Mouse (Mus musculus) MEL (cell line): ENCODE measurements around the gene Tbc1d10c. TPM values are rescaled to one million over a fixed set of nuclear protein-coding genes. Genes with fewer than 3 reads are reported as not detected.

Experiments used
- DNase-seq: peaks from one replicate; pipeline ENCODE4 v3.0.0; 2011; ENCODE audit warnings: low read depth, low spot score
- H3K27ac ChIP-seq: 2 replicates; pipeline ENCODE4 v1.5.1; 2012; ENCODE audit warnings: low read depth, mild to moderate bottlenecking, control low read depth, low read length, moderate library complexity; ENCODE audit not compliant: control insufficient read depth
- H3K27me3 ChIP-seq, 2 experiments: fragments of 150-350 bp in 1 of 2; sonication (generic) in 1 of 2; 2 replicates each; pipeline ENCODE4 v1.6.1; 2012; ENCODE audit warnings: low read length in 2 of 2, mild to moderate bottlenecking in 2 of 2, improper control_type of control experiment in 1 of 2, moderate library complexity in 1 of 2; ENCODE audit not compliant: insufficient read depth in 2 of 2, control insufficient read depth in 1 of 2
- H3K36me3 ChIP-seq, 2 experiments: 2 replicates each; pipeline ENCODE4 v1.6.1; 2012 to 2014; ENCODE audit warnings: low read length in 2 of 2, improper control_type of control experiment in 1 of 2, inconsistent platforms in 1 of 2, mild to moderate bottlenecking in 1 of 2; ENCODE audit not compliant: insufficient read depth in 2 of 2, control insufficient read depth in 1 of 2
- H3K4me1 ChIP-seq, 2 experiments: fragments of 150-350 bp in 1 of 2; sonication (generic) in 1 of 2; 2 replicates each; pipeline ENCODE4 v1.6.1; 2012; ENCODE audit warnings: low read length in 2 of 2, improper control_type of control experiment in 1 of 2, mild to moderate bottlenecking in 1 of 2; ENCODE audit not compliant: insufficient read depth in 2 of 2, control insufficient read depth in 1 of 2
- H3K4me3 ChIP-seq, 2 experiments: fragments of 150-350 bp in 1 of 2; sonication (generic) in 1 of 2; 2 replicates each; pipeline ENCODE4 v1.5.1; 2012; ENCODE audit warnings: low read depth in 2 of 2, low read length in 2 of 2, mild to moderate bottlenecking in 2 of 2, moderate library complexity in 2 of 2, control low read depth in 1 of 2, improper control_type of control experiment in 1 of 2; ENCODE audit not compliant: control insufficient read depth in 1 of 2, insufficient read depth in 1 of 2
- H3K79me2 ChIP-seq: 2 replicates; pipeline ENCODE4 v1.6.1; 2012; ENCODE audit warnings: mild to moderate bottlenecking, low read length, moderate library complexity; ENCODE audit not compliant: control insufficient read depth, poor library complexity, insufficient read depth
- H3K9ac ChIP-seq: 2 replicates; pipeline ENCODE4 v1.6.1; 2012; ENCODE audit warnings: low read depth, mild to moderate bottlenecking, control low read depth, low read length, moderate library complexity; ENCODE audit not compliant: control insufficient read depth, poor library complexity, severe bottlenecking
- H3K9me3 ChIP-seq: fragments of 150-350 bp; sonication (generic); replicated peaks from 2 replicates; pipeline ENCODE4 v1.6.1; 2012; ENCODE audit warnings: mild to moderate bottlenecking, low read length, improper control_type of control experiment, moderate library complexity; ENCODE audit not compliant: insufficient read depth
- BHLHE40 ChIP-seq: IDR thresholded peaks from 2 replicates; pipeline ENCODE4 v1.6.1; 2012; ENCODE audit warnings: low read depth, mild to moderate bottlenecking, inconsistent platforms, low read length, improper control_type of control experiment, borderline replicate concordance
- CHD1 ChIP-seq: IDR thresholded peaks from 2 replicates; pipeline ENCODE4 v1.6.1; 2012; ENCODE audit warnings: low read depth, mild to moderate bottlenecking, inconsistent platforms, low read length, improper control_type of control experiment
- CTCF ChIP-seq, 3 experiments: IDR thresholded peaks in 2 of 3; conservative IDR thresholded peaks in 1 of 3; 2 replicates each; pipeline ENCODE4 v1.5.1; 2011 to 2012; ENCODE audit warnings: low read length in 3 of 3, low read depth in 2 of 3, mild to moderate bottlenecking in 2 of 3, improper control_type of control experiment in 1 of 3, inconsistent platforms in 1 of 3, mixed read lengths in 1 of 3, moderate library complexity in 1 of 3; ENCODE audit not compliant: control insufficient read depth in 1 of 3, insufficient read depth in 1 of 3, poor library complexity in 1 of 3, severe bottlenecking in 1 of 3
- ELF1 ChIP-seq: IDR thresholded peaks from 2 replicates; pipeline ENCODE4 v1.6.1; 2014; ENCODE audit warnings: low read depth, mild to moderate bottlenecking, inconsistent platforms, low read length, improper control_type of control experiment, moderate library complexity
- ETS1 ChIP-seq: IDR thresholded peaks from 2 replicates; pipeline ENCODE4 v1.6.1; 2012; ENCODE audit warnings: low read depth, mild to moderate bottlenecking, inconsistent platforms, low read length, improper control_type of control experiment, moderate library complexity
- GABPA ChIP-seq: IDR thresholded peaks from 2 replicates; pipeline ENCODE4 v1.6.1; 2012; ENCODE audit warnings: low read depth, mild to moderate bottlenecking, inconsistent platforms, low read length, improper control_type of control experiment, moderate library complexity
- MAFK ChIP-seq: IDR thresholded peaks from 2 replicates; pipeline ENCODE4 v1.6.1; 2011; ENCODE audit warnings: low read depth, mild to moderate bottlenecking, low read length, improper control_type of control experiment, borderline replicate concordance
- MAZ ChIP-seq: IDR thresholded peaks from 2 replicates; pipeline ENCODE4 v1.6.1; 2012; ENCODE audit warnings: low read depth, mild to moderate bottlenecking, inconsistent platforms, low read length, improper control_type of control experiment
- MYC ChIP-seq: IDR thresholded peaks from 2 replicates; pipeline ENCODE4 v1.6.1; 2011; ENCODE audit warnings: low read depth, mild to moderate bottlenecking, low read length, improper control_type of control experiment, moderate library complexity
- NELFE ChIP-seq: IDR thresholded peaks from 2 replicates; pipeline ENCODE4 v1.6.1; 2011; ENCODE audit warnings: low read depth, low read length, improper control_type of control experiment
- NRF1 ChIP-seq: IDR thresholded peaks from 2 replicates; pipeline ENCODE4 v1.6.1; 2014; ENCODE audit warnings: low read depth, mild to moderate bottlenecking, inconsistent platforms, low read length, improper control_type of control experiment, moderate library complexity; ENCODE audit not compliant: poor library complexity, insufficient read depth, severe bottlenecking
- POLR2A ChIP-seq, 2 experiments: IDR thresholded peaks; 2 replicates each; pipeline ENCODE4 v1.6.1; 2011 to 2012; ENCODE audit warnings: low read length in 2 of 2, mild to moderate bottlenecking in 2 of 2, control low read depth in 1 of 2, improper control_type of control experiment in 1 of 2, low read depth in 1 of 2, moderate library complexity in 1 of 2; ENCODE audit not compliant: control insufficient read depth in 1 of 2, insufficient read depth in 1 of 2, poor library complexity in 1 of 2
- POLR2AphosphoS2 ChIP-seq: IDR thresholded peaks from 2 replicates; pipeline ENCODE4 v1.6.1; 2011; ENCODE audit warnings: low read length, improper control_type of control experiment
- RAD21 ChIP-seq: IDR thresholded peaks from 2 replicates; pipeline ENCODE4 v1.6.1; 2011; ENCODE audit warnings: mild to moderate bottlenecking, low read depth, low read length, improper control_type of control experiment
- RCOR1 ChIP-seq: IDR thresholded peaks from 2 replicates; pipeline ENCODE4 v1.6.1; 2012; ENCODE audit warnings: low read depth, mild to moderate bottlenecking, inconsistent platforms, low read length, improper control_type of control experiment
- SIN3A ChIP-seq: IDR thresholded peaks from 2 replicates; pipeline ENCODE4 v1.6.1; 2012; ENCODE audit warnings: low read length, improper control_type of control experiment, inconsistent platforms
- TBP ChIP-seq: IDR thresholded peaks from 2 replicates; pipeline ENCODE4 v1.8.0; 2011; ENCODE audit warnings: low read depth, low read length, improper control_type of control experiment
- UBTF ChIP-seq: IDR thresholded peaks from 2 replicates; pipeline ENCODE4 v1.6.1; 2012; ENCODE audit warnings: low read depth, mild to moderate bottlenecking, inconsistent platforms, low read length, improper control_type of control experiment, moderate library complexity, borderline replicate concordance; ENCODE audit not compliant: insufficient read depth
- USF2 ChIP-seq, 2 experiments: IDR thresholded peaks; 2 replicates each; pipeline ENCODE4 v1.6.1; 2011 to 2012; ENCODE audit warnings: improper control_type of control experiment in 2 of 2, low read length in 2 of 2, borderline replicate concordance in 1 of 2, inconsistent platforms in 1 of 2, low read depth in 1 of 2, mild to moderate bottlenecking in 1 of 2; ENCODE audit not compliant: insufficient read depth in 1 of 2
- ZC3H11A ChIP-seq: IDR thresholded peaks from 2 replicates; pipeline ENCODE4 v1.6.1; 2012; ENCODE audit warnings: low read depth, mild to moderate bottlenecking, inconsistent platforms, low read length, improper control_type of control experiment
- ZKSCAN1 ChIP-seq: IDR thresholded peaks from 2 replicates; pipeline ENCODE4 v1.6.1; 2012; ENCODE audit warnings: low read depth, mild to moderate bottlenecking, inconsistent platforms, low read length, improper control_type of control experiment, moderate library complexity
- ZMIZ1 ChIP-seq: IDR thresholded peaks from 2 replicates; pipeline ENCODE4 v1.6.1; 2012; ENCODE audit warnings: low read depth, mild to moderate bottlenecking, inconsistent platforms, low read length, improper control_type of control experiment, moderate library complexity
- polyA plus RNA-seq, 2 experiments: library from polyadenylated mRNA; stranded (reverse) in 1 of 2; unstranded in 1 of 2; fragments of >175 nt in 1 of 2; fragments of >200 nt in 1 of 2; gene quantifications; 2 replicates each; pipeline versions ENCODE4 v1.2.1 to v1.2.4; 2012; ENCODE audit warnings: low replicate concordance in 2 of 2, low read depth in 1 of 2; ENCODE audit not compliant: insufficient read length in 2 of 2, insufficient read depth in 1 of 2, missing spikeins in 1 of 2
- total RNA-seq: library from RNA; depleted of rRNA; stranded (reverse); fragments of 300-350 nt; gene quantifications from 2 replicates; pipeline ENCODE4 v1.2.3, GENCODE M21; 2012

Gene Tbc1d10c
- total and polyA plus RNA-seq, 3 experiments: 14.0 to 15.5 TPM; not detected in 1

DNA sequence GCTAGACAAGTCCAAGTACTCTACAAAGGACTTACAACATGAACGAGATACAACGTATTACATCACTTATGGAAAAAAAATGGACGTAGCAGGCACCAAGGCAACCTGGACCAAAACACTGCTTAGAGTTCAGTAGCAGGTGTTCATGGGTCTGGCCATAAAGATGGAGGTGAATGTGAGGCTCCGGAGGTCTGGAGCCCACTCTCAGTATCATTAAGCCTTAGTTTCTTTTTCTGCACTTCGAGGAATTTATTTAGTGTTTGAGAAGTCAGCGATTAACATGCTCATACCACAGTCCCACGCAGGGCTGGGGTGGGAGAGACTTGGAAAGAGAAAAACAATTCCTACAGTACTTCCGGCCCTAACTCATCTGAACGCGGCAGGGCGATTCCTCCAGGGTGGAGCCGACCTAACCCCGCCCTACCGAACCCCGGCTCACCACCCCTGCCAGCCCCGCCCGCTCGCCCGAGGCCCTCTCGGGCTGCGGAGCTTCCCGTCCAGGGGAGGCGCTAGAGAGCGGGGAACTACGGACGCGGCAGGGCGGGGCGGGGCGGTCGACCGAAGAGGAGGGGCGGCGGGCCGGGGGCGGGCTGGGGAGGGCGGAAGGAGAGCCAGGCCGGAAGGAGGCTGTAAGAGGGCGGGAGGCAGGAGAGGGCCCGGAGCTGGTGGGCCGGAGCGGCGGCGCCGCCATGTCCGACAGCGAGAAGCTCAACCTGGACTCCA lies 605 bp upstream of the Tbc1d10c start, which contains the start of gene Ppp1ca (continued):
- TF ChIP-seq TBP (peak; percentile 65; the same call in 1 of the 2 replicates), ZMIZ1 (peak; percentile 74), BHLHE40 (peak; percentile 27; the same call in 1 of the 2 replicates), MYC (0 out of 2 replicates have a peak, but pooled peaks have one; percentile 57), RAD21 (no peak; the same call in none of the 2 replicates), MAFK (no peak), RCOR1 (no peak; the same call in 1 of the 2 replicates), UBTF (no peak; the same call in 1 of the 2 replicates), NRF1 (0 out of 2 replicates have a peak, but pooled peaks have one; percentile 24), ZC3H11A (no peak), ZKSCAN1 (no peak), USF2 (IDR thresholded peaks at IDR 0.05; ENCODE audit: borderline replicate concordance in 1 of 2, insufficient read depth in 1 of 2, low read depth in 1 of 2, low read length in 2 of 2) (no peak), POLR2AphosphoS2 (peak; percentile 80), ELF1 (peak; percentile 77), MAZ (peak; percentile 97), NELFE (peak; percentile 80)

DNA sequence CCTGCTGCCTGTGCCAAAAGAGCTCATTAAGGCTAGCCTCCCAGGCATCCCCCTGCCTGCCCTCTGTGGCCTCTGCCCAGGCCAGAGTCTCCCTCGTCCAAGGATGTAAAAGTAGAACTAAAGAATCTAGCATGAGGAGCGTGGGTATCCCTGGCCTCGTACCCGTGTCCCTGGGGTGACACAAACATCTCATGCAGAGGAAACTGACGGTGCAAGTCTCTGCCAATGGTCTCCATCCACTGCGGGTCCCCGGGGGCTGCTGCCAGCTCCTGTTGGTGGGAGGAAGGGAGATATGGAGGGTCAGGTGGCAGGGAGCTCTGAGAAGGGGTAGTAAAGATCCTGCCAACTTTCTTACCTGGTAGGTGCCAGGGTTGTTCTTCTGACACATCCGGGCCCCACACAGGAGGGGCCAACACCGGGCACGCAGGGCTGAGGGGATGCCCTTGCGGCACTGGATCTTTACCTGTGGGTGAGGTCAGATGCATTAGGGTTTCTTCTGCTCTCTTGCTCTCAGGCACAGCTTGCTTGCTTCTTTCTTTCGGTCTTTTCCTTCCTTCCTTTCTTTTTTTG lies 1.9 kb downstream of the Tbc1d10c start:
- no peak overlapping the region for H3K4me3 ChIP-seq
- H3K4me1 ChIP-seq: peaks cover 6 to 17% of the 10 kb centered on the region in 2 experiments
- H3K79me2 ChIP-seq: peaks cover 25% of the 10 kb centered on the region
- no peak overlapping the region for H3K27ac ChIP-seq
- H3K9ac ChIP-seq: no peak overlapping the region
- peaks cover 0 to 15% of the 10 kb centered on the region in 2 experiments; a peak in 3 of 4 replicates for H3K36me3 ChIP-seq
- TF ChIP-seq CTCF (IDR thresholded peaks at IDR 0.05 in 2 of 3, conservative IDR thresholded peaks at IDR 0.05 in 1 of 3; ENCODE audit: control insufficient read depth in 1 of 3, insufficient read depth in 1 of 3, low read depth in 2 of 3, low read length in 3 of 3, poor library complexity in 1 of 3, severe bottlenecking in 1 of 3) (no peak), GABPA (no peak), POLR2A (IDR thresholded peaks at IDR 0.05; ENCODE audit: control insufficient read depth in 1 of 2, insufficient read depth in 1 of 2, low read depth in 1 of 2, low read length in 2 of 2, poor library complexity in 1 of 2) (no peak), CHD1 (no peak), ETS1 (no peak), SIN3A (no peak)
- TF ChIP-seq, all 39 proteins: peak for 0
- Histone ChIP-seq H3K9me3 (no peaks in the 10 kb centered on the region), H3K27me3 (no peaks in the 10 kb centered on the region)
- DNase-seq: no peak
